Mouse (Mus musculus): ENCODE data around the gene Mindy4. TPM values are rescaled to one million over a fixed set of nuclear protein-coding genes. Genes with fewer than 3 reads are reported as not detected.

The Mindy4 gene
- total and polyA plus RNA-seq, 3 experiments, result 0.23 to 1.6 TPM; not detected in 1

GRCm38 (mm10) chr6:55223986-55224385 is 20.8 kb downstream of the Mindy4 start:
- Histone ChIP-seq H3K79me2 (ENCODE audit: control insufficient read depth, insufficient read depth, low read length, poor library complexity) (no peaks in the 10 kb centered on the region), H3K36me3 (ENCODE audit: control insufficient read depth in 1 of 2, insufficient read depth in 2 of 2, low read length in 2 of 2) (no peaks in the 10 kb centered on the region), H3K4me1 (ENCODE audit: control insufficient read depth in 1 of 2, insufficient read depth in 2 of 2, low read length in 2 of 2) (no peaks in the 10 kb centered on the region), H3K27ac (ENCODE audit: control insufficient read depth, low read depth, low read length) (no peak overlapping the region), H3K4me3 (ENCODE audit: control insufficient read depth in 1 of 2, insufficient read depth in 1 of 2, low read depth in 2 of 2, low read length in 2 of 2) (no peak overlapping the region), H3K9ac (ENCODE audit: control insufficient read depth, low read depth, low read length, poor library complexity, severe bottlenecking) (no peak overlapping the region), H3K9me3 (replicated peaks; ENCODE audit: insufficient read depth, low read length) (no peaks in the 10 kb centered on the region), H3K27me3 (ENCODE audit: control insufficient read depth in 1 of 2, insufficient read depth in 2 of 2, low read length in 2 of 2) (no peaks in the 10 kb centered on the region; a peak in 2 of 4 replicates)
- no peak for TF ChIP-seq SMC3 (IDR thresholded peaks at IDR 0.05; ENCODE audit: low read depth, low read length)
- no peak for TF ChIP-seq ZMIZ1 (IDR thresholded peaks at IDR 0.05; ENCODE audit: low read depth, low read length)
- TF ChIP-seq JUND (IDR thresholded peaks at IDR 0.05; ENCODE audit: low read depth, low read length), result no peak
- TF ChIP-seq UBTF (IDR thresholded peaks at IDR 0.05; ENCODE audit: borderline replicate concordance, insufficient read depth, low read depth, low read length), result no peak
- no peak for TF ChIP-seq CHD2 (IDR thresholded peaks at IDR 0.05; ENCODE audit: low read length)
- TF ChIP-seq GABPA (IDR thresholded peaks at IDR 0.05; ENCODE audit: low read depth, low read length), result no peak
- no peak for TF ChIP-seq ELF1 (IDR thresholded peaks at IDR 0.05; ENCODE audit: low read depth, low read length)
- TF ChIP-seq MAFK (IDR thresholded peaks at IDR 0.05; ENCODE audit: borderline replicate concordance, low read depth, low read length), result no peak
- TF ChIP-seq ETS1 (IDR thresholded peaks at IDR 0.05; ENCODE audit: low read depth, low read length), result no peak
- TF ChIP-seq RAD21 (IDR thresholded peaks at IDR 0.05; ENCODE audit: low read depth, low read length), result no peak
- no peak for TF ChIP-seq ZKSCAN1 (IDR thresholded peaks at IDR 0.05; ENCODE audit: low read depth, low read length)
- no peak for TF ChIP-seq EP300 (IDR thresholded peaks at IDR 0.05; ENCODE audit: low read depth in 1 of 2, low read length in 2 of 2)
- TF ChIP-seq ZC3H11A (IDR thresholded peaks at IDR 0.05; ENCODE audit: low read depth, low read length), result no peak
- no peak for TF ChIP-seq MXI1 (IDR thresholded peaks at IDR 0.05; ENCODE audit: low read depth, low read length)
- no peak for TF ChIP-seq POLR2AphosphoS5 (IDR thresholded peaks at IDR 0.05; ENCODE audit: borderline replicate concordance, low read depth, low read length)
- no peak for DNase-seq (ENCODE audit: low read depth, low spot score)

- TF ChIP-seq ZMIZ1 (IDR thresholded peaks at IDR 0.05; ENCODE audit: low read depth, low read length) (no peak), SIN3A (IDR thresholded peaks at IDR 0.05; ENCODE audit: low read length) (no peak), SMC3 (IDR thresholded peaks at IDR 0.05; ENCODE audit: low read depth, low read length) (no peak), CHD2 (IDR thresholded peaks at IDR 0.05; ENCODE audit: low read length) (no peak), GABPA (IDR thresholded peaks at IDR 0.05; ENCODE audit: low read depth, low read length) (no peak), MEF2A (IDR thresholded peaks at IDR 0.05; ENCODE audit: extremely low read depth, insufficient replicate concordance, low read depth, low read length, poor library complexity, severe bottlenecking) (no peak), JUND (IDR thresholded peaks at IDR 0.05; ENCODE audit: low read depth, low read length) (no peak), NELFE (IDR thresholded peaks at IDR 0.05; ENCODE audit: low read depth, low read length) (no peak), RAD21 (IDR thresholded peaks at IDR 0.05; ENCODE audit: low read depth, low read length) (no peak), TAL1 (IDR thresholded peaks at IDR 0.05; ENCODE audit: low read length) (no peak)
- Histone ChIP-seq H3K27ac (ENCODE audit: control insufficient read depth, low read depth, low read length) (no peak overlapping the region), H3K9ac (ENCODE audit: control insufficient read depth, low read depth, low read length, poor library complexity, severe bottlenecking) (no peak overlapping the region), H3K27me3 (ENCODE audit: control insufficient read depth in 1 of 2, insufficient read depth in 2 of 2, low read length in 2 of 2) (no peaks in the 10 kb centered on the region), H3K36me3 (ENCODE audit: control insufficient read depth in 1 of 2, insufficient read depth in 2 of 2, low read length in 2 of 2) (no peaks in the 10 kb centered on the region), H3K79me2 (ENCODE audit: control insufficient read depth, insufficient read depth, low read length, poor library complexity) (no peaks in the 10 kb centered on the region), H3K4me3 (ENCODE audit: control insufficient read depth in 1 of 2, insufficient read depth in 1 of 2, low read depth in 2 of 2, low read length in 2 of 2) (no peak overlapping the region), H3K9me3 (replicated peaks; ENCODE audit: insufficient read depth, low read length) (no peaks in the 10 kb centered on the region), H3K4me1 (ENCODE audit: control insufficient read depth in 1 of 2, insufficient read depth in 2 of 2, low read length in 2 of 2) (no peaks in the 10 kb centered on the region)
- no peak for DNase-seq (ENCODE audit: low read depth, low spot score)
Measured at GRCm38 (mm10) chr6:55230048-55230447, 26.9 kb downstream of the Mindy4 start.

Measured in MEL (cell line).